Mouse (Mus musculus) lung, postnatal 14 days (tissue): ENCODE results near the gene Fam131a.
"Not testable (repeated sequence)": the region's sequence is repeated elsewhere in the genome, so short reads cannot be mapped to it uniquely, and the experiment has no call there.

Experiments
- DNase-seq: peaks from one replicate; pipeline ENCODE4 v3.0.0; 2021

Gene Fam131a

DNA sequence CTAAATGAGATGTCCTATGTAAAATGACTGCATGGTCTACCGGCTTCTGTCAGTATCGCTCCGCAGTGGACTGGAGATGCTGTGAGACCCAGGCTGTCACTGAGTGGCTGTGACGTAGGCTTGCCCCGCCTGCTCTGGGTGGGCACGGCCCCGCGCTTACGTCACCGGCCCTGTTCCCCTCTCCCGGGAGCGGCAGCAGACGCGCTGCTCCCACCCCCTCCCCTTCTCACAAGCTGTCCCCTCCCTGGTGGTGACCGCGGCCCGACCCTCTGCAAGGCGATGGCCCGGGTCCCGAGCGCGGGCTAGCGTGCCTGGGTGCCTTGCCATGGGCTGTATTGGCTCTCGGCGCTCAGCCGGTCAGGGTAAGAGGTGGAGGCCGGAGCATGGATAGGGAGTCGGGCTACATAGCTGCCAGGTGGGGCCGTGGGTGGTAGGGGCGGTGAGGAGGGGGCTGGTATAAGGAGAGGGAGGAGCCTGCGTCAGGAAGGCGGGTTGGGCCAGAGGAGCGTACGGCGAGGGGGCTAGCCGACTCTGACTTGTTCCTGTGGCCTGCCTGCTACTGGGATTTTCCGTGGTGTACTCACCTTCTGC lies at the start of gene Fam131a:
Gene Fam131a (plus strand): TSS at position 131 of the 591 bp plus-strand sequence.
- DNase-seq, result peak; percentile 92

DNA sequence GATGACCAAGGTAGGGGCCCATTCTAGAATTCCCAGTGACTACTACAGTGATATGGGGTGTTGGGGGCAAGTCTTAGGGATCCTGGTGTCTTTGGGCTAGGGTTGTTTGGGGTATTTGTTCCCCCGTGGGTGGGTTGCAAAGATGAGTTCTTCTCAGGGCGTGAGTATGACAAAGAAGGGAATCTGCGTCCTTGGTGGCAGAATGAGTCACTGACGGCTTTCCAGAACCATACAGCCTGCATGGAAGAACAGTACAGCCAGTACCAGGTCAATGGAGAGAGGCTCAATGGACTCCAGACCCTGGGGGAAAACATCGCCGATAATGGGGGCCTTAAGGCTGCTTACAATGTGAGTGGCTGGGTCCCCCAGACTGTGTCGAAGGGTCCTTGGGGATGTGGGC lies 49.1 kb upstream of the Fam131a start:
- DNase-seq, result no peak

DNA sequence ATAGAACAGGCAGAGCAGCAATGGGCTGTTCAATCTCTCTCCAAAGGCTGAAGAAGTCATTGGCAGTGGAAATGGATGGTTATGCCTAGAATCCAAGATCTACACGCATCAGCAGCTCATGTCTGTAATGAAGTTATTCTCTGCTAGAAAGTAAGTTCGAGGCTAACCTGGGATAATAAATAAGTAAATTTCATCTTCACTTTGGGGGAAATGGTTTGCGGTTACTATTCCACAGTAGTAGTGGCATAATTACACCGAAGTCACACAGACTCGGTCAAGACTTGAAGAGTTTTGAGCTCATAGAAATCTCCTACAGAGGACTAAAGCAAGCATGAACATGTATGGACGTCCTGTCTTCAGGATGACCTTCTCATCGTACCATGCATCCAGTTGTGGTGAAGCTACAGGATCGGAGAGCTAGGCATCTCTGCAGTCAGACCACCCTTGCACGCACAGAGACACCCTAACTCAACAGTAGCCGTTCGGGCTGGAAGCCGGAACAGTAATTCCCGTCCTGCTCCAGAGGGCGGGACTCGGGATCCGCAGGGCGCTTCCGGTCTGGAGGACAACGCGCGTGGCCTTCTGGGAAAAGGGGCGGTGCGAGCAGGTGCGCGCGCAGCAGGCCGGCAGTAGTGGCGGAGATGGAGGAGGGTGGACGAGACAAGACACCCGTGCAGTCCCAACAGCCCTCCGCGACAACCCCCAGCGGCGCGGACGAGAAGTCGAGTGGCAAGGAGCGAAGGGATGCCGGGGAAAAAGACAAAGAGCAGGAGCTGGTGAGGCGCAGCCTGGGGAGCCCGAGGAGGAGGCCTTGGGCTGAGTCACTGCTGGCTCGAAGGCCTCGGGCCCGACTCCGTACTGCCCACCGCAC lies 41.7 kb upstream of the Fam131a start, which contains the start of gene Psmd2:
Gene Psmd2 (plus strand): TSS at position 577 of the 871 bp plus-strand sequence.
- DNase-seq, result peak; percentile 98

DNA sequence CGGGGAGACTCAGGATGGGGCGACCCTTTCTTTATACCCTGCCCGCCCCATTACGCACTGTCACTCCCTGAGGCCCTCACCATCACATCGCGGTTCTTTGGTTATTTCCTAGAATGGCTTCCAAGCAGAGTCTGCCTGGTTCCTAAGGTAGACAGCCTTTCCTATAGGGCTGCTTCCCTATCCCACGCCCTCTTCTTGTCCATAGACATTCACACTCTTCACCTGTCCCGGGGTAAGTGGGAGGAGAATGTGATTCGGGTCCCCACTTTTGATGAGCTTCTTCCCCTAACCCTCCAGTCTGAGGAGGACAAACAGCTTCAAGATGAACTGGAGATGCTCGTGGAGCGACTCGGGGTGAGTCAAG lies 41.1 kb upstream of the Fam131a start:
- DNase-seq, result no peak

DNA sequence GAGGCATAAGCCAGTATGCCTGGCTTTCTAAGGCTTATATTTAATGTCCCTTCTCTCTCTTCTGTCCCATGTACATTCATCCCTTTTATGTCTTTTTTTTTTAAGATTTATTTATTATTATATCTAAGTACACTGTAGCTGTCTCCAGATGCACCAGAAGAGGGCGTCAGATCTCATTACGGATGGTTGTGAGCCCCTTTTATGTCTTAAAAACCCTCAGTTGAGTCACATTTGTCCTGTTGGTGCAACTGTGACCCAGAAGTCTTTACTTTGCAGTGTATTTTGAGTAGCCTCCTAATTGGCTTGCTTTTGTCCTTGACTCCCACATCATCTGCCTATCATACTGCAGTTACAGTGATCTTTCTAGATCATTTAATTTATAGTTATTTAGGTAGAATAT lies 39.7 kb upstream of the Fam131a start:
- DNase-seq, result no peak

DNA sequence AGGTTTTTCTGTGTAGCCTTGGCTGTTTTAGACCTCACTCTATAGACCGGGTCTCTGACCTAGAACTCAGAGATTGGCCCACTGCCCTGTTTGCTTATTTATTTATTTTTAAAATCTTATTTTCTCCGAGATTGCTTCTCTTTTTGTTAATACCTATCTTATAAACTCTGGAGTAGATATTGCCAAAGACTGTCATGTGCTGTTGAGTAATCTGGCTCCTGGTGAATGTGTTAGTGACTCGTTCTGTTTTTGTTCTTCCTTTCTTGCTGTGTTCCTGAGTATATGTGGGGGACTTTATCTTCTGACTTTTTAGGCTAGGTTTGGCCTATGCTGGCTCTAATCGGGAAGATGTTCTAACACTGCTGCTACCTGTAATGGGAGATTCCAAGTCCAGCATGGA lies 35.4 kb upstream of the Fam131a start:
- DNase-seq, result no peak

DNA sequence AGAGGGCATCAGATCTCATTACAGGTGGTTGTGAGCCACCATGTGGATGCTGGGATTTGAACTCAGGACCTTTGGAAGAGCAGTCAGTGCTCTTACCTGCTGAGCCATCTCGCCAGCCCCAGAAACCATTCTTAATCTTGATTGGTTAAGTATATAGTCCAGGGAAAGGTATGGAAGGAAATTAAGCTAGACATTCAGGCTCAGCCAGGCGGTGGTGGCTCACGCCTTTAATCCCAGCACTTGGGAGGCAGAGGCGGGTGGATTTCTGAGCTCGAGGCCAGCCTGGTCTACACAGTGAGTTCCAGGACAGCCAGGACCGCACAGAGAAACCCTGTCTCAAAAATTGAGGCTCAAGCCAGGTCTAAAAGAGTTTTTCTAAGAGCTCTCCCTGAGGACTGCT lies 25.0 kb upstream of the Fam131a start, which contains the start of gene Eif4g1:
Gene Eif4g1 (plus strand): TSS at position 301 of the 400 bp plus-strand sequence.
- DNase-seq, result not testable (repeated sequence)

DNA sequence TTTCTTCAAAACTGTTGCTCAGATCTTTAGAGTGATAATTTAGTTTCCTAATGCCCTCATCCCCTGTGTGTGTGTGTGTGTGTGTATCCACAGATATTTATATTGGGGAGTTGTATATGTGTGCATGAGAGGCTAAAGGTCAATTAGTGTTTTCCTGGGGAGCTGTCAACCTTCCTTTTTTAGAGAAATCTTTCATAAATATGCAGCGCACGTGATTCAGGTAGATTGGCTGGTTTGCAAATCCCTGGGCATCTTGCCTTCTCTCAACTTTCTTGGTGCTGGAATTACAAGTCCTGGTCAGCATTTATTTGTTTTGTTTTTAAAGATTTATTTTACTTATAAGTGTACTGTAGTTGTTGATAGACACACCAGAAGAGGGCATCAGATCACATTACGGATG lies 22.8 kb upstream of the Fam131a start:
- no peak for DNase-seq

DNA sequence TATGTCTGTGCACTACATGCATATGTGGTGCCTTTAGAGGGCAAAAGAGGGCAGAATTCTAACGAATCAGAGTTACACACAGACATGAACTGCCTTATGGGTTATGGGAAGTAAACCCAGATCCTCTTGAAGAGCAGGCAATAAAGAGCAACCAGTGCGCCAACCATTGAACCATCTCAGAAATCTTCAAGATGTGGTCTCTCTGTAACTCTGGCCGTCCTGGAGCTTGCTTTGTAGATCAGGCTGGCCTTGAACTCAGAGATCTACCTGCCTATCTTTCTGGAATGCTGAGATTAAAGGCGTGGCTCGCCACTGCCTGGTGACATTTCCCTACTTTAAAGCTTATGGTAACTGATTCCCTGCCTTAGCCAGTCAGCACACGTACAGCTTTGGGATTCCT lies 21.2 kb upstream of the Fam131a start:
- DNase-seq, result no peak

DNA sequence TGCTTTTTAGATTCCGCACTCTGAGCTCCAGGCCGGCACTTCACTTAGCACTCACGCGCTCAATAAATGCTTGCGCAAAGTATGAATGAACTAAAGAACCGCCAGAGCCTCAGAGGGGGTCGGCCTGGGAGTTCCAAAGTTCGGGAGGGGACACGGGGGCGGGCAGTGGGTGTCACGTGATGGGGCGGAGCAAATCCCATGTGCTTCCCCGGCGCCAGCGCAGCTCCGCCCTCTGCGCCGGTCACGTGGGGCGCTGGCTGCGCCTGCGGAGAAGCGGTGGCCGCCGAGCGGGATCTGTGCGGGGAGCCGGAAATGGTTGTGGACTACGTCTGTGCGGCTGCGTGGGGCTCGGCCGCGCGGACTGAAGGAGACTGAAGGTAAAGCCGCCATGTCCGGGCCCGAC lies 20.5 kb upstream of the Fam131a start:
- DNase-seq, result peak; percentile 96

DNA sequence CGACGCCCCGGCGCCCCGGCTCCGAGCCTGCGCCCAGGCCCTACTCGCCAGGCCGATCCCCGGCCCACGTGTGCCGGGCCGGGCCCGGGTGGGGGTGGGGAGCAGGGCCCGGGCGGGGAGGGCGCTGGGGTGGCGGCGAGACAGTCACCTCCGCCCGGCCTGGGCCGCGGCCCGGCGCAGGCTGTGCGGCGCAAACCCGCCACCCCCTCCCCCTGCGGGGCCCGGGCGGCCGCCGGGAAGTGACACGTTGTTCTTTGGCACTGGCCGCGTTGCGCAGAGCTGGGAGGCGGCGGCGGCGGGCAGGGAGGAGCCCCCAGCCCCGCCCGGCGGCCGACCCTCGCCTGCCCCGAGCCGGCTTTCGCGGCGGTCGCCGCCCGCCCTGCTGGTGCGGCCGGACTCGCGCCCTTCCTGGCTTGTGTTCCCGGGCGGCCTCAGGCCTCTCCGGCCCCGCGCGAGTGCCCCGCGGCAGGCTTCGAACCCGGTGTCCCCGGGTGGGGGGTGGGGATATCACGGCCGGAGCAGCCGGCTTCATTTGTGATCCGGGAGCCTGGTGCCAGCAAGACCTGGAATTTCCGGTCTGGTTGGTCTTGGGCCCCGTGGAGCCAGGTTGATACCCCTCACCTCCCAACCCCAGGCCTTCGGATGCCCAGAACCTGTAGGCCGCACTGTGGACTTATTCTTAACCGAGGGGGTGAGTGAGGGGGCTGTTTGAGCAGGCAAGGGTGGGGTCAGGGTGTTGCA lies 19.9 kb upstream of the Fam131a start:
- DNase-seq, result peak; percentile 74

DNA sequence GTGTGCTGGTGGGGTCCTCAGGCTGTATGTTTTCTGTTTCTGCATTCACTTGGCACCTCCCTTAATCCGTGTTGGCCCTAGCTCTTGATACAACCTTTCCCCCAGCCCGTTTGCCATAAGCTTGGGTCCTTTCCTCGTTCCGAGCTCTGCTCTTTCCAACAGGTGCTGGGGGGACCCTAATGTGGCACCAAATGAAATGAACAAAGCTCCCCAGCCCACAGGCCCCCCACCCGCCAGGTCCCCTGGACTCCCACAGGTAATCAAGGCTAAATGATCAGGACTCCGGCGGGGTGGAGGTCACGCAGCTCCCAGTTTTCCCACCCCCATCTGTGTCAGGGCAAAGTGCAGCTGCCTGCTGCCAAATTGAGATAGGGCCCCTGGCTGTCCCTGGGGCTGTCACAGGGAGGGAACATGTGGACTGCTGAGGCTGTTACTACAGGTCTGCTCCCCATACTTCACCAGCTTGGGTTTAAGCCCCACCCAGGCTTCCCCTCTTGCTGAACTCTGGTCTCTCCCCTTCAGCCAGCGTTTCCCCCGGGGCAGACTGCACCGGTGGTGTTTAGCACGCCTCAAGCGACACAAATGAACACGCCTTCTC lies 19.2 kb upstream of the Fam131a start:
- DNase-seq, result no peak

DNA sequence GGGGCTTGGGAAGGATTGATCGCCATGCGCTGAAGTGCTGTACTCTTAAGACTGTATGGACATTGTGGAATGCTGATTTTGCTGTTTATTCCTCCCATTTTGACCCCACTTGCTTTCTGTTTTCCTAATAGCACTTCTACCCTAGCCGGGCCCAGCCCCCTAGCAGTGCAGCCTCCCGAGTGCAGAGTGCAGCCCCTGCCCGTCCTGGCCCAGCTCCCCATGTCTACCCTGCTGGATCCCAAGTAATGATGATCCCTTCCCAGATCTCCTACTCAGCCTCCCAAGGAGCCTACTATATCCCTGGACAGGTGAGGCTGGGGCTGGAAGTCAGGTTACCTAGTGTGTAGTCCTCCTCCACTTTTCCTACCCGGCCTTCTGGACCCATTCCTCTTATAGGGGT lies 17.8 kb upstream of the Fam131a start:
- DNase-seq, result no peak

DNA sequence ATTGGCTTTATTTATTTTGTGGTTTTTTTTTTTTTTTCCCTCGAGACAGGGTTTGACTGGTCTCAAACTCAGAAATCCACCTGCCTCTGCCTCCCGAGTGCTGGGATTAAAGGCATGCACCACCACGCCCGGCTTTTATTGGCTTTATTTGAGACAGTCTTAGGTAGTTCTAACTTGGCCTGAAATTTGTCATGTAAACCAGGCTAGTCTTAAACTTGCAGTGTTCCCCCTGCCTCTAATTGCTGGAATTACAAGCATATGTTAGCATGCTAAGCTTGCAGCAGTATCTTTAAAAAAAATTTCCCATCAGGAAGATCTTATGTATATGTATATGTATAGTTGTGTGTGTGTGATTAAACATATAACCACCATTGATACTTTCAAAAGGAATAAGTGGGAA lies 16.3 kb upstream of the Fam131a start:
- DNase-seq, result no peak

DNA sequence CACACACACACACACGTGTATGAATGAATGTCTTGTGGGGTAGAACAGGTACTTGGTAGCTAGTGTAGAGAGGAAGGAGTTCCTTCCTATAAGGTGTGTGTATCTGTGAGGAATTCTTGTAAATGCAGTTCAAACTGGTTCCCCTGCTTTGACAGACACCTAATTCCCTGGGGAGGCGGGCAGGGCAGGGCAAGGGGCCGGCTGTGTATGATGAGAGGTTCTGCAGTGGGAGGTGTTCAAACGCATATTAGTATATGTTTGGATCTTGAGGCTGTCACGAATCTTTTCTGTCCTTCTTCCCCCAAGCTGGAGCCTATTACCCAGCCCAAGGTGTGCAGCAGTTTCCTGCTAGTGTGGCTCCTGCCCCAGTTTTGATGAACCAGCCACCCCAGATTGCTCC lies 15.7 kb upstream of the Fam131a start:
- DNase-seq, result no peak

DNA sequence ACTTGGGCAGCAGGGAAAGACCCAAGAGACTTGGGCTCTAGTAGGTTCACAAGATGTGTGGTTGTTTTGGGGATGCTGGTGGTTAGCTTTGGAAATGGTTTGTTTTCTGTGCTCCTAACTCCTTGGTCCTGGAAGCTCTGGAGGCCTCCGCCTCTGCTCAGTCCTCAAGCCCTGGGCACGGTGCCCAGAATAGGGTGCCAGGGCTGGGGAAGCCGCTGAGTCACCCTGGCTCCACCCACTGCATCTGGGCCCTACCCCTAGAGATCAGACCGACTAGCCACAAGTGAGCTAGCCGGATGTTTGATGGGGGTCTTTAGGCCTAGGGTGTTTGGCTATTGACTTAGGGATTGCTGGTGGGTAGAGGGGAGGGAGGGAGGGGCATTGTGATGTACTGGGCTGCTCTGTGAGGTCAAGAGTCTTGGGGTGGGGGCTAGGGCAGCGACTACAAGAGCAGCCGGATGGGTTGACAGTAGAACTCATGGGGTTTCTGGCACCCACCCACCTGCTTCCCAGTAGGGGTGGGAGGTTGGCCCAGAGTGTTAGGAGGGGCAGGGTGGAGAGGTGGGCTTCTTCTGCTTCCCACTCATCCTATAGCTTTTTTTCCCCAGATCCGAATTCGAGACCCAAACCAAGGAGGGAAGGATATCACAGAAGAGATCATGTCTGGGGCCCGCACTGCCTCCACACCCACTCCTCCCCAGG lies 14.9 kb upstream of the Fam131a start:
- DNase-seq, result peak; percentile 89

DNA sequence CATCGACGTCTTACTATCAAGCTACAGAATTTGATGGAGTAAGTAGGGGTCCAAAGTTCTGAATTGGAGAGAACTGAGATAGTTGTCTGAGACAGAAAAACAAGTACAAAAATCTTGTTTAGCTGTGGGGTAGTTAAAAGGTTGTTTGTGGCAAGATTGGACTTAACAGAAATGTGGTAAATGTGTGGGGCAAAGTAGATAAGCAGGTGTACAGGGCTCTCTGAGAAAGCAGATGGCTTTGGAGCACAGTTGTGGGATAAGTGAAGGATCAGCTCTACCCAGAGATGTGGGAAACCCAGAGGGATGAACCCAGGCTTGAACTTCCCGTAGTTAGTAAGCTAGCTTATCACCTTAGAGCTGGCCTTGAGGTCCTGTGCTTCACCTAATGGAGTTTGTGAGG lies 2.3 kb upstream of the Fam131a start:
- no peak for DNase-seq

DNA sequence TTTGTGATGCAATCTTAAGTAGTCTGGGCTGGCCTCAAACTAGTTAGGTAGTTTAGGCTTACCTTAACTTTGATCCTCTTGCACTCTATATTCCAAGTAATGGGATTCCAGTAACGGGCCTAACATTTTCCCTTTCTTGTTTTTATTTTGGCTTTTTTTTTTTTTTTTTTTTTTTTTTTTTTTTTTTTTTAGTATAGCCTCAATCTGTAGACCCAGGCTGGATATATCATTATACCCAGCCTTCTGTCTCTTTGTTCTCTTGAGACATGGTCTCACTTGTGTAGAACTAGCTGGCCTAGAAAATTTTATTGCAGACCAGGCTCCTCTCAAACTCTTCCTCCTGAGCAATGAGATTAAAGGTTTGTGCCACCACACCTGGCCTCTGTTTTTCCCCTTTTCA lies 1.4 kb upstream of the Fam131a start:
- DNase-seq, result no peak

DNA sequence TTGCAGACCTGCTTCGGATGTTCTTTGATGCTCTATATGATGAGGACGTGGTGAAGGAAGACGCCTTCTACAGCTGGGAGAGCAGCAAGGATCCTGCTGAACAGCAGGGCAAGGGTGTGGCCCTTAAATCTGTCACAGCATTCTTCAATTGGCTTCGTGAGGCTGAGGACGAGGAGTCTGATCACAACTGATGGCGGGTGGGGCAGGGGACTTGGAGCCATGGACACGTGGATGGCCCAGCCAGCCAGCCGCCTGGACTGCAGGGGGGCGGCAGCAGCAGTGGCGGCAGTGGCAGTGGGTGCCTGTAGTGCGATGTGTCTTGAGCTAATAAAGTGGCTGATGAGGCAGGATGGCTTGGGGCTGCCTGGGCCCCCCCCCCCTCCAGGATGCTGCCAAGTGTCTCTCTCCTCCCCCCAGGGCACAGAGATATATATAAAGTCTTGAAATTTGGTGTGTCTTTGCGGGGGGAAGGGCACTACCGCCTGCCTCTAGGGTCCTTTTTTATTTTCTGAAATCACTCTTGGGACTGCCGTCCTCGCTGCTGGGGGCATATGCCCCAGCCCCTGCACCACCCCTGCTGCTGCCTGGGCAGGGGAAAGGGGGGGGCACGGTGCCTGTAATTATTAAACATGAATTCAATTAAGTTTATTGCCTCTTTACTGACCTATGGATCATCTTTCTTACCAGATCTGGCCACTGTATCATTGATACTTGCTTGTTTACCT lies 638 bp upstream of the Fam131a start:
- no peak for DNase-seq

DNA sequence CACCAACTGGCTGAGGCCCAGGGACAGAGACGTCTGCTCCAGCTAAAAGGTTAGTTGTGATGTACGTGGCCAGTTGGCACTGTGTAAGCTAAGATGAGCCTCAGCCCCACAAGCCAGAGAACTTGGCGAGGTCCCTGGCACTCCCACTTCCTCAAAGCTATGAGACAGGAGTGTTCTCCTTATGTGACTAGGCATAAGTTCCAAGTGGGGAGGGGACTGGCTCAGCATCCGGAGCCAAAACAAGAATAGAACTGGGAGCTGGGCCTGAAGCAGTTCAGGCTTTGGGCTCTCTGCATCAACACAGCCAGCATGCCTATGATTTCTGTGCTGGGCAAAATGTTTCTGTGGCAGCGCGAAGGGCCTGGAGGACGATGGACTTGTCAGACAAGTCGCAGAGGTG lies 1.7 kb downstream of the Fam131a start:
- DNase-seq, result peak; percentile 35

DNA sequence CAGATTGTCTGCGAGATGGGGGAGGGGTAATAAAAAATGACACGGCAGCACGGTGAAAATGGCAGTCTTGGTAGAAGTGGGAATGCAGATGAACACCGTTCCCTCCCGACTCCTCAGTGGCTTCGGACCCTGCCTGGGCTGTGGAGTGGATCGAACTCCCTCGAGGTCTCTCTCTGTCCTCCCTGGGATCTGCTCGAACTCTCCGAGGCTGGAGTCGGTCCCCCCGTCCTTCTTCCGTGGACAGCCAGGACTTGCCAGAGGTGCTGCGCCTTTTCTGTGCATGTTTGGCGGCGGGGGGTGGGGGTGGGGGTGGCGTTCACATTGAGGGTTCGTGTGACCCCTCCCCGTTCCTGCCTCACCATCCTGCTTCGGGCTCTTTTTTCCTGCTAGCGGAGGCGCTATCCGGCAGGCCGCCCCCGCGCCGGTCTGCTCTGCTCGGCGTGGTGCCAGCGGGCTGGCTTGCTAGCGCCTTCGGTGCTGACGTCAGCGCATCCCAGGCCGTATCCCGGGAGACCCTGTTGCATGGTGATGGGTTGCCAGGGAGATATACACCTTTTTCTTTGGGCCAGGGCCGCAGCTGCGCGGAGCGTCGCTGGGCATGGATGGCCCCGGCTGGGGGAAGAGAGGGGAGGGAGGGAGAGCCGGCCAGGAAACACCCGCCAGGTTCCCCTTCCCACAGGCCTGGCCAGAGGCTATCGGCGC lies 2.7 kb downstream of the Fam131a start:
- DNase-seq, result peak; percentile 70
